In genomic region chr4:43400976-43401375, GRCm38 (mm10) we compare ENCODE assay signal across 11 mouse cellular contexts. TPM values are rescaled to one million over a fixed set of nuclear protein-coding genes. Genes with fewer than 3 reads are reported as not detected.
DNase-seq lines count a peak whose midpoint lies in the region; ATAC-seq and TF ChIP-seq lines count a peak whose summit lies in the region.
"Had no signal": no experiment of that assay in that cellular context is flagged by ENCODE, and none has a peak within 500 bp of the region (broad histone marks: within the 10 kb centered on the region; RNA-seq: fewer than 3 reads in every experiment).

No protein-coding gene starts in this region.

- H3K4me3 ChIP-seq in forebrain, embryonic 14.5 days (ENCODE audit: low read depth, low read length) = no peak overlapping the region
- no peak overlapping the region for H3K4me3 ChIP-seq in forebrain, postnatal 0 days (ENCODE audit: low read depth, low read length)
- H3K4me3 ChIP-seq in left cerebral cortex, adult 2 months = no peak overlapping the region
- H3K4me3 ChIP-seq in midbrain, embryonic 12.5 days = no peak overlapping the region

- WGBS in forebrain, embryonic 14.5 days = 18% methylated on average over 10 of the region's 10 CpGs
- WGBS in forebrain, postnatal 0 days = 26% methylated on average over 10 of the region's 10 CpGs
- WGBS in midbrain, embryonic 12.5 days = 13% methylated on average over 10 of the region's 10 CpGs

- peak; percentile 28 for DNase-seq in forebrain, embryonic 14.5 days (ENCODE audit: low spot score)
- DNase-seq in forebrain, postnatal 0 days = no peak
- DNase-seq in left cerebral cortex, adult 2 months (ENCODE audit: extremely low spot score in 1 of 2, low spot score in 2 of 2) = no peak
- no peak for DNase-seq in left cerebral cortex, adult 18-20 months (ENCODE audit: low spot score in 2 of 2)
- DNase-seq in forelimb bud, embryonic 11.5 days (ENCODE audit: low read depth, low spot score) = peak; percentile 59
- DNase-seq in thymus, postnatal 0 days (ENCODE audit: low spot score) = no peak
- no peak for DNase-seq in urinary bladder, postnatal 36 days (ENCODE audit: low spot score in 2 of 2)
- DNase-seq: spleen, adult 18-20 months had no signal

- no peaks in the 10 kb centered on the region for H3K9me3 ChIP-seq in forebrain, embryonic 14.5 days (replicated peaks; ENCODE audit: control insufficient read depth, low read length)
- H3K9me3 ChIP-seq in forebrain, postnatal 0 days (ENCODE audit: low read length) = no peaks in the 10 kb centered on the region
- H3K9me3 ChIP-seq in midbrain, embryonic 12.5 days = no peaks in the 10 kb centered on the region

- H3K27me3 ChIP-seq in forebrain, embryonic 14.5 days (replicated peaks; ENCODE audit: control insufficient read depth, insufficient read depth, low read length) = no peaks in the 10 kb centered on the region
- H3K27me3 ChIP-seq in forebrain, postnatal 0 days (ENCODE audit: insufficient read depth, low read length) = no peaks in the 10 kb centered on the region
- H3K27me3 ChIP-seq in midbrain, embryonic 12.5 days = no peaks in the 10 kb centered on the region

- no peak overlapping the region for H3K27ac ChIP-seq in forebrain, embryonic 14.5 days (ENCODE audit: low read depth, low read length)
- no peak overlapping the region for H3K27ac ChIP-seq in forebrain, postnatal 0 days (ENCODE audit: low read depth, low read length)
- H3K27ac ChIP-seq in left cerebral cortex, adult 2 months = 0 out of 2 replicates have a peak overlapping the region, but pooled peaks have one; percentile 1
- no peak overlapping the region for H3K27ac ChIP-seq in midbrain, embryonic 12.5 days (replicated peaks)

- H3K36me3 ChIP-seq in forebrain, embryonic 14.5 days (ENCODE audit: control insufficient read depth, insufficient read depth, low read length) = 0 out of 2 replicates have a peak, but pooled peaks cover 3% of the 10 kb centered on the region
- H3K36me3 ChIP-seq in forebrain, postnatal 0 days (ENCODE audit: insufficient read depth) = peaks cover 6% of the 10 kb centered on the region; the same call in 1 of the 2 replicates
- H3K36me3 ChIP-seq in midbrain, embryonic 12.5 days = no peaks in the 10 kb centered on the region

- no peak overlapping the region for H3K9ac ChIP-seq in forebrain, embryonic 14.5 days (ENCODE audit: low read length)
- H3K9ac ChIP-seq in forebrain, postnatal 0 days = no peak overlapping the region
- peak overlapping the region; percentile 34; the same call in 1 of the 2 replicates for H3K9ac ChIP-seq in midbrain, embryonic 12.5 days (replicated peaks)

- no peak for TF ChIP-seq CTCF in forebrain, postnatal 0 days (IDR thresholded peaks at IDR 0.05; ENCODE audit: low read depth)
- TF ChIP-seq CTCF in left cerebral cortex, adult 2 months (IDR thresholded peaks at IDR 0.05) = no peak

- no peak overlapping the region for H3K4me2 ChIP-seq in forebrain, embryonic 14.5 days (ENCODE audit: low read length)
- no peak overlapping the region for H3K4me2 ChIP-seq in forebrain, postnatal 0 days (ENCODE audit: low read depth)
- no peak overlapping the region; the same call in 1 of the 2 replicates for H3K4me2 ChIP-seq in midbrain, embryonic 12.5 days (replicated peaks)

- peaks cover 11% of the 10 kb centered on the region for H3K4me1 ChIP-seq in forebrain, embryonic 14.5 days (ENCODE audit: control insufficient read depth, insufficient read depth, low read length)
- peaks cover 4% of the 10 kb centered on the region; the same call in 1 of the 2 replicates for H3K4me1 ChIP-seq in forebrain, postnatal 0 days (ENCODE audit: insufficient read depth)
- peaks cover 30% of the 10 kb centered on the region for H3K4me1 ChIP-seq in midbrain, embryonic 12.5 days

- intact Hi-C loops in left cerebral cortex, adult 2 months (cut with DNase I) = no loop called here

- no peak for ATAC-seq in forebrain, embryonic 14.5 days
- no peak for ATAC-seq in forebrain, postnatal 0 days
- ATAC-seq in midbrain, embryonic 12.5 days (ENCODE audit: low FRiP score, low read depth) = peak; percentile 34; the same call in 1 of the 2 replicates

RNA-seq across cellular contexts. Expression of gene Rusc2, which starts 19.2 kb away (rescaled TPM):
- polyA plus RNA-seq in forebrain, embryonic 14.5 days (2014; fragmentation: Nextera tagmentation; extraction: Ambion mirVana) = 47.8 and 58.4 TPM in 2 replicates
- 116 and 148 TPM in 2 replicates for total RNA-seq in forebrain, postnatal 0 days (2014; rRNA removed)
- polyA plus RNA-seq in forebrain, postnatal 0 days (2015; fragmentation: Nextera tagmentation; extraction: Ambion mirVana) = 73.2 and 75.8 TPM in 2 replicates
- total RNA-seq in left cerebral cortex, adult 2 months (2021) = 100 to 1,000 TPM; 137 to 144 TPM
- total RNA-seq in left cerebral cortex, adult 18-20 months (2021) = 100 to 1,000 TPM; 128 to 146 TPM
- polyA plus RNA-seq in midbrain, embryonic 12.5 days (2016; fragmentation: Nextera tagmentation; extraction: Ambion mirVana) = 45.2 and 47.3 TPM in 2 replicates
- 0.48 and 0.69 TPM in 2 replicates for polyA plus RNA-seq in thymus, postnatal 0 days (2015; fragmentation: Nextera tagmentation; extraction: Ambion mirVana)

RNA-seq across cellular contexts. Expression of gene Fam166b, which starts 28.0 kb away (rescaled TPM):
- polyA plus RNA-seq in forebrain, embryonic 14.5 days (2014; fragmentation: Nextera tagmentation; extraction: Ambion mirVana) = 0.29 and 0.73 TPM in 2 replicates
- total RNA-seq in forebrain, postnatal 0 days (2014; rRNA removed) = 0.15 and 1.3 TPM in 2 replicates
- 0.58 and 0.96 TPM in 2 replicates for polyA plus RNA-seq in forebrain, postnatal 0 days (2015; fragmentation: Nextera tagmentation; extraction: Ambion mirVana)
- total RNA-seq in left cerebral cortex, adult 2 months (2021) = 1 to 10 TPM in 1 of 2 experiments, under 1 TPM in 1; 0.68 to 1.3 TPM
- total RNA-seq in left cerebral cortex, adult 18-20 months (2021) = 1 to 10 TPM in 1 of 2 experiments, under 1 TPM in 1; 0.82 to 1.2 TPM
- polyA plus RNA-seq in midbrain, embryonic 12.5 days (2016; fragmentation: Nextera tagmentation; extraction: Ambion mirVana) = 0.28 and 0.38 TPM in 2 replicates
- polyA plus RNA-seq in thymus, postnatal 0 days (2015; fragmentation: Nextera tagmentation; extraction: Ambion mirVana) = 0.14 and 0.19 TPM in 2 replicates
- total RNA-seq: common myeloid progenitor, adult 5-6 weeks; megakaryocyte, adult 5-6 weeks had no signal

RNA-seq across cellular contexts. Expression of gene Tesk1, which starts 40.8 kb away (rescaled TPM):
- polyA plus RNA-seq in forebrain, embryonic 14.5 days (2014; fragmentation: Nextera tagmentation; extraction: Ambion mirVana) = 10.2 and 12.1 TPM in 2 replicates
- 101 and 124 TPM in 2 replicates for total RNA-seq in forebrain, postnatal 0 days (2014; rRNA removed)
- 14.8 and 15.4 TPM in 2 replicates for polyA plus RNA-seq in forebrain, postnatal 0 days (2015; fragmentation: Nextera tagmentation; extraction: Ambion mirVana)
- total RNA-seq in left cerebral cortex, adult 2 months (2021) = 100 to 1,000 TPM; 102 to 103 TPM
- 10 to 100 TPM; 90.6 to 96.5 TPM for total RNA-seq in left cerebral cortex, adult 18-20 months (2021)
- polyA plus RNA-seq in midbrain, embryonic 12.5 days (2016; fragmentation: Nextera tagmentation; extraction: Ambion mirVana) = 12.7 and 15.0 TPM in 2 replicates
- polyA plus RNA-seq in thymus, postnatal 0 days (2015; fragmentation: Nextera tagmentation; extraction: Ambion mirVana) = 2.1 and 2.8 TPM in 2 replicates

RNA-seq across cellular contexts. Expression of gene Cd72, which starts 53.5 kb away (rescaled TPM):
- polyA plus RNA-seq in forebrain, embryonic 14.5 days (2014; fragmentation: Nextera tagmentation; extraction: Ambion mirVana) = 6.7 and 8.8 TPM in 2 replicates
- 0.19 TPM in 1 of 2 replicates, not detected in the other for total RNA-seq in forebrain, postnatal 0 days (2014; rRNA removed)
- polyA plus RNA-seq in forebrain, postnatal 0 days (2015; fragmentation: Nextera tagmentation; extraction: Ambion mirVana) = 3.2 and 4.6 TPM in 2 replicates
- 1 to 10 TPM; 1.1 to 1.4 TPM for total RNA-seq in left cerebral cortex, adult 2 months (2021)
- 1 to 10 TPM in 1 of 2 experiments, under 1 TPM in 1; 0.84 to 1.3 TPM for total RNA-seq in left cerebral cortex, adult 18-20 months (2021)
- 2.0 and 2.9 TPM in 2 replicates for polyA plus RNA-seq in midbrain, embryonic 12.5 days (2016; fragmentation: Nextera tagmentation; extraction: Ambion mirVana)
- 6.4 and 6.6 TPM in 2 replicates for polyA plus RNA-seq in thymus, postnatal 0 days (2015; fragmentation: Nextera tagmentation; extraction: Ambion mirVana)

Comparison
In these comparisons a context has a peak if more than half of its experiments do, and no peak if none do; other contexts are left out.
1. DNase-seq: peak in forebrain, embryonic 14.5 days (single experiment) and forelimb bud, embryonic 11.5 days (single experiment); none in forebrain, postnatal 0 days (single experiment), left cerebral cortex, adult 2 months (0 of 2), left cerebral cortex, adult 18-20 months (0 of 2), thymus, postnatal 0 days (single experiment) and urinary bladder, postnatal 36 days (0 of 2).
2. RNA of gene Rusc2, which starts 19.2 kb away (polyA plus RNA-seq): 73.2 to 75.8 TPM in forebrain, postnatal 0 days, 47.8 to 58.4 TPM in forebrain, embryonic 14.5 days and 45.2 to 47.3 TPM in midbrain, embryonic 12.5 days; 0.48 to 0.69 TPM in thymus, postnatal 0 days; every median in the first group is over 10 times any median in the second.